In genomic region chr11:115832523-115832922, GRCm38 (mm10) we compare ENCODE assay signal across 8 mouse cellular contexts. TPM values are rescaled to one million over a fixed set of nuclear protein-coding genes. Genes with fewer than 3 reads are reported as not detected.
DNase-seq lines count a peak whose midpoint lies in the region; ATAC-seq and TF ChIP-seq lines count a peak whose summit lies in the region.

No protein-coding gene starts in this region.

- TF ChIP-seq CTCF in liver, postnatal 0 days (IDR thresholded peaks at IDR 0.05; ENCODE audit: low read depth), result no peak

- H3K36me3 ChIP-seq in embryonic facial prominence, embryonic 13.5 days, result no peaks in the 10 kb centered on the region
- H3K36me3 ChIP-seq in liver, postnatal 0 days (replicated peaks; ENCODE audit: insufficient read depth, low read length), result no peaks in the 10 kb centered on the region; the same call in 1 of the 2 replicates

- peaks cover 49% of the 10 kb centered on the region for H3K27me3 ChIP-seq in embryonic facial prominence, embryonic 13.5 days
- H3K27me3 ChIP-seq in liver, postnatal 0 days (ENCODE audit: insufficient read depth, low read length), result no peaks in the 10 kb centered on the region

- peaks cover 35% of the 10 kb centered on the region for H3K4me1 ChIP-seq in embryonic facial prominence, embryonic 13.5 days
- peaks cover 33% of the 10 kb centered on the region for H3K4me1 ChIP-seq in liver, postnatal 0 days (ENCODE audit: insufficient read depth)

- DNase-seq in ZHBTc4 (ENCODE audit: low read depth, low spot score), result peak; percentile 78
- DNase-seq in kidney, adult 18-20 months, result peak; percentile 90
- DNase-seq in liver, postnatal 0 days, result peak; percentile 79
- DNase-seq in spleen, adult 18-20 months, result no peak
- DNase-seq in right cerebral cortex, postnatal 10 days (ENCODE audit: low spot score in 2 of 2), result no peak
- DNase-seq in right cerebral cortex, postnatal 36 days (ENCODE audit: low spot score in 2 of 2), result no peak
- no peak for DNase-seq in urinary bladder, postnatal 10 days (ENCODE audit: low spot score)

- ATAC-seq in embryonic facial prominence, embryonic 13.5 days (ENCODE audit: insufficient number of reproducible peaks, insufficient read depth, low FRiP score, low TSS enrichment, low read depth), result no peak
- peak; percentile 79 for ATAC-seq in liver, postnatal 0 days

- no peak overlapping the region for H3K27ac ChIP-seq in embryonic facial prominence, embryonic 13.5 days
- H3K27ac ChIP-seq in liver, postnatal 0 days (ENCODE audit: low read depth), result peak overlapping the region; percentile 97

- TF ChIP-seq EP300 in liver, postnatal 0 days (IDR thresholded peaks at IDR 0.05; ENCODE audit: low read depth), result no peak

- H3K4me3 ChIP-seq in embryonic facial prominence, embryonic 13.5 days, result no peak overlapping the region
- peak overlapping the region; percentile 30; the same call in 1 of the 2 replicates for H3K4me3 ChIP-seq in liver, postnatal 0 days (ENCODE audit: low read depth, low read length)

- no peak overlapping the region for H3K4me2 ChIP-seq in embryonic facial prominence, embryonic 13.5 days
- peak overlapping the region; percentile 65 for H3K4me2 ChIP-seq in liver, postnatal 0 days (ENCODE audit: low read depth, low read length)

- H3K9ac ChIP-seq in embryonic facial prominence, embryonic 13.5 days, result 0 out of 2 replicates have a peak overlapping the region, but pooled peaks have one; percentile 11
- H3K9ac ChIP-seq in liver, postnatal 0 days (replicated peaks), result peak overlapping the region; percentile 39

- WGBS in embryonic facial prominence, embryonic 13.5 days, result 16% methylated on average over 8 of the region's 8 CpGs
- WGBS in liver, postnatal 0 days (ENCODE audit: insufficient replicate concordance), result 46% methylated on average over 8 of the region's 8 CpGs

- H3K9me3 ChIP-seq in embryonic facial prominence, embryonic 13.5 days, result no peaks in the 10 kb centered on the region
- H3K9me3 ChIP-seq in liver, postnatal 0 days (ENCODE audit: low read length), result no peaks in the 10 kb centered on the region

RNA-seq across cellular contexts. Expression of gene Llgl2, which starts 8.7 kb away (rescaled TPM):
- 8.1 and 9.5 TPM in 2 replicates for polyA plus RNA-seq in embryonic facial prominence, embryonic 13.5 days (2015; fragmentation: Nextera tagmentation; extraction: Ambion mirVana)
- 15.1 and 20.9 TPM in 2 replicates for polyA plus RNA-seq in liver, postnatal 0 days (2015; fragmentation: Nextera tagmentation; extraction: Ambion mirVana)

RNA-seq across cellular contexts. Expression of gene Tsen54, which starts 18.0 kb away (rescaled TPM):
- 31.3 and 34.6 TPM in 2 replicates for polyA plus RNA-seq in embryonic facial prominence, embryonic 13.5 days (2015; fragmentation: Nextera tagmentation; extraction: Ambion mirVana)
- 7.7 and 8.8 TPM in 2 replicates for polyA plus RNA-seq in liver, postnatal 0 days (2015; fragmentation: Nextera tagmentation; extraction: Ambion mirVana)

RNA-seq across cellular contexts. Expression of gene Caskin2, which starts 19.1 kb away (rescaled TPM):
- 16.1 and 17.3 TPM in 2 replicates for polyA plus RNA-seq in embryonic facial prominence, embryonic 13.5 days (2015; fragmentation: Nextera tagmentation; extraction: Ambion mirVana)
- polyA plus RNA-seq in liver, postnatal 0 days (2015; fragmentation: Nextera tagmentation; extraction: Ambion mirVana), result 3.2 and 3.3 TPM in 2 replicates

RNA-seq across cellular contexts. Expression of gene Myo15b, which starts 25.7 kb away (rescaled TPM):
- 0.67 and 1.0 TPM in 2 replicates for polyA plus RNA-seq in embryonic facial prominence, embryonic 13.5 days (2015; fragmentation: Nextera tagmentation; extraction: Ambion mirVana)
- polyA plus RNA-seq in liver, postnatal 0 days (2015; fragmentation: Nextera tagmentation; extraction: Ambion mirVana), result 2.4 and 2.7 TPM in 2 replicates

Comparison
In these comparisons a context has a peak if more than half of its experiments do, and no peak if none do; other contexts are left out.
1. DNase-seq: peak in ZHBTc4 (single experiment), kidney, adult 18-20 months (single experiment) and liver, postnatal 0 days (single experiment); none in spleen, adult 18-20 months (0 of 2), right cerebral cortex, postnatal 10 days (0 of 2), right cerebral cortex, postnatal 36 days (0 of 2) and urinary bladder, postnatal 10 days (single experiment).